Mouse (Mus musculus) olfactory bulb, adult 2 months (tissue): ENCODE measurements around the gene Hoxd12.

ENCODE experiments used
- CTCF ChIP-seq: fragments of 200-500 bp; IDR thresholded peaks from 2 replicates; pipeline ENCODE4 v1.5.1; 2012; ENCODE audit warnings: low read depth, mild to moderate bottlenecking, low read length, moderate library complexity; ENCODE audit not compliant: insufficient read depth
- POLR2A ChIP-seq: fragments of 200-500 bp; IDR thresholded peaks from 2 replicates; pipeline ENCODE4 v1.6.1; 2012; ENCODE audit warnings: mild to moderate bottlenecking, low read depth, low read length, moderate library complexity; ENCODE audit not compliant: insufficient read depth

DNA sequence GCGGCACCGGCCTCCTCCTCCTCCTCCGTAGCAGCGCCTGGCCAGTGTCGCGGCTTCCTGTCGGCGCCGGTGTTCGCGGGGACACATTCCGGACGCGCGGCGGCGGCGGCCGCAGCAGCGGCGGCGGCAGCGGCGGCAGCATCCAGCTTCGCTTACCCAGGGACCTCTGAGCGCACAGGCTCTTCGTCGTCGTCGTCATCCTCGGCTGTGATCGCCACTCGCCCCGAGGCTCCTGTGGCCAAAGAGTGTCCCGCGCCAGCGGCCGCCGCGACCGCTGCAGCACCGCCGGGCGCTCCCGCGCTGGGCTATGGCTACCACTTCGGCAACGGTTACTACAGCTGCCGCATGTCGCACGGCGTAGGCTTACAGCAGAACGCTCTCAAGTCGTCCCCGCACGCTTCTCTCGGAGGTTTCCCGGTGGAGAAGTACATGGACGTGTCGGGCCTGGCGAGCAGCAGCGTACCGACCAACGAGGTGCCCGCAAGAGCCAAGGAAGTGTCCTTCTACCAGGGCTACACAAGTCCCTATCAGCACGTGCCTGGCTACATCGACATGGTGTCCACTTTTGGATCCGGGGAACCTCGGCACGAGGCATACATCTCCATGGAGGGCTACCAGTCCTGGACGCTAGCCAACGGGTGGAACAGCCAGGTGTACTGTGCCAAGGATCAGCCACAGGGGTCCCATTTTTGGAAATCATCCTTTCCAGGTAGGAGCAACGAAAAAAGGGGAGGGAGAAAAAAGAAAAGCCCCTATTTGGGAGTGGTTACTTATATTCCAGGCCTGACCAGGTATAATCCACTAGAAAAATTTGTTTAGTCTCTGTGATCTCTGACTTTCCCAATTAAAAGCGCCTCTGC is 6.2 kb upstream of the Hoxd12 start:
- TF ChIP-seq CTCF (no peak), POLR2A (no peak)
